Mouse (Mus musculus): Measurements from ENCODE around the gene Sept11. TPM values are rescaled to one million over a fixed set of nuclear protein-coding genes. Genes with fewer than 3 reads are reported as not detected.

The Sept11 gene
- total and polyA plus RNA-seq, 3 experiments = 34.9 to 245 (median 87.2) TPM

GRCm38 (mm10) chr5:93149969-93150777 is 56.9 kb downstream of the Sept11 start:
- Histone ChIP-seq H3K36me3 (ENCODE audit: control insufficient read depth in 1 of 2, insufficient read depth in 2 of 2, low read length in 2 of 2) (peaks cover 9% of the 10 kb centered on the region in 2 experiments), H3K27ac (ENCODE audit: control insufficient read depth, low read depth, low read length) (no peak overlapping the region; the same call in 1 of the 2 replicates), H3K79me2 (ENCODE audit: control insufficient read depth, insufficient read depth, low read length, poor library complexity) (no peaks in the 10 kb centered on the region), H3K9ac (ENCODE audit: control insufficient read depth, low read depth, low read length, poor library complexity, severe bottlenecking) (no peak overlapping the region), H3K4me3 (ENCODE audit: control insufficient read depth in 1 of 2, insufficient read depth in 1 of 2, low read depth in 2 of 2, low read length in 2 of 2) (no peak overlapping the region), H3K9me3 (replicated peaks; ENCODE audit: insufficient read depth, low read length) (no peaks in the 10 kb centered on the region), H3K4me1 (ENCODE audit: control insufficient read depth in 1 of 2, insufficient read depth in 2 of 2, low read length in 2 of 2) (peaks cover 8 to 12% of the 10 kb centered on the region in 2 experiments), H3K27me3 (ENCODE audit: control insufficient read depth in 1 of 2, insufficient read depth in 2 of 2, low read length in 2 of 2) (no peaks in the 10 kb centered on the region)
- DNase-seq (ENCODE audit: low read depth, low spot score) = peak; percentile 44
- 0 out of 2 replicates have a peak, but pooled peaks have one; percentile 23 for TF ChIP-seq ETS1 (IDR thresholded peaks at IDR 0.05; ENCODE audit: low read depth, low read length)
- no peak for TF ChIP-seq MYC (IDR thresholded peaks at IDR 0.05; ENCODE audit: low read depth, low read length)
- TF ChIP-seq SIN3A (IDR thresholded peaks at IDR 0.05; ENCODE audit: low read length) = peak; percentile 40; the same call in 1 of the 2 replicates

GRCm38 (mm10) chr5:93151985-93152384 is 58.7 kb downstream of the Sept11 start:
- Histone ChIP-seq H3K4me1 (ENCODE audit: control insufficient read depth in 1 of 2, insufficient read depth in 2 of 2, low read length in 2 of 2) (peaks cover 8 to 12% of the 10 kb centered on the region in 2 experiments), H3K27me3 (ENCODE audit: control insufficient read depth in 1 of 2, insufficient read depth in 2 of 2, low read length in 2 of 2) (no peaks in the 10 kb centered on the region), H3K4me3 (ENCODE audit: control insufficient read depth in 1 of 2, insufficient read depth in 1 of 2, low read depth in 2 of 2, low read length in 2 of 2) (no peak overlapping the region), H3K27ac (ENCODE audit: control insufficient read depth, low read depth, low read length) (no peak overlapping the region), H3K79me2 (ENCODE audit: control insufficient read depth, insufficient read depth, low read length, poor library complexity) (no peaks in the 10 kb centered on the region), H3K9ac (ENCODE audit: control insufficient read depth, low read depth, low read length, poor library complexity, severe bottlenecking) (no peak overlapping the region), H3K9me3 (replicated peaks; ENCODE audit: insufficient read depth, low read length) (no peaks in the 10 kb centered on the region), H3K36me3 (ENCODE audit: control insufficient read depth in 1 of 2, insufficient read depth in 2 of 2, low read length in 2 of 2) (peaks cover 9 to 10% of the 10 kb centered on the region in 2 experiments)
- TF ChIP-seq CHD2 (IDR thresholded peaks at IDR 0.05; ENCODE audit: low read length) (no peak), UBTF (IDR thresholded peaks at IDR 0.05; ENCODE audit: borderline replicate concordance, insufficient read depth, low read depth, low read length) (no peak), GATA1 (IDR thresholded peaks at IDR 0.05; ENCODE audit: low read depth, low read length) (no peak), ZNF384 (IDR thresholded peaks at IDR 0.05; ENCODE audit: low read depth, low read length) (no peak), USF1 (IDR thresholded peaks at IDR 0.05; ENCODE audit: low read depth, low read length) (no peak), RCOR1 (IDR thresholded peaks at IDR 0.05; ENCODE audit: low read depth, low read length) (no peak), ZC3H11A (IDR thresholded peaks at IDR 0.05; ENCODE audit: low read depth, low read length) (no peak), NRF1 (IDR thresholded peaks at IDR 0.05; ENCODE audit: insufficient read depth, low read depth, low read length, poor library complexity, severe bottlenecking) (no peak), ELF1 (IDR thresholded peaks at IDR 0.05; ENCODE audit: low read depth, low read length) (no peak), POLR2AphosphoS5 (IDR thresholded peaks at IDR 0.05; ENCODE audit: borderline replicate concordance, low read depth, low read length) (no peak), ZKSCAN1 (IDR thresholded peaks at IDR 0.05; ENCODE audit: low read depth, low read length) (no peak)
- DNase-seq (ENCODE audit: low read depth, low spot score) = no peak

Measured in MEL (cell line).